In the genomic region with DNA sequence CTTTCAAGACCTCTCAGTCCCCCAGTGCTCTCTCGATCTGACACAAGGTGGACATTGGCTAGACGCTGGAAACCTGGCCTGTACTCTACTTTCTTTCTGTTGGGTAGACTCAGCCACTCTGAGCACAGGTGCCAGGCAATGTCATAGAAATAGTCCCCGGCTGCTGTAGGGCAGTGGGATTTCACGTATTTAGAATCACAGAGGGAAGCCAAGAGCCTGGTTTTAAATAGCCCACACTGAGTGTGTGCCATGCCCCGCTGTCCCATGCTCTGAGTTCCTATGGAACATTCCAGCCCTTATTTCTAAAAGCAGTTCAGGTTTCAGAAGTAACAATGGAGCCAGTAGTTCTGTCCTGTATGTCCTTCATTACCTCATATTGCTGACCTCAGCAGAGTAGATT, we compare ENCODE assay signal across 19 mouse cellular contexts. TPM values are rescaled to one million over a fixed set of nuclear protein-coding genes. Genes with fewer than 3 reads are reported as not detected.
DNase-seq lines count a peak whose midpoint lies in the region; ATAC-seq and TF ChIP-seq lines count a peak whose summit lies in the region.
"Had no signal": no experiment of that assay in that cellular context is flagged by ENCODE, and none has a peak within 500 bp of the region (broad histone marks: within the 10 kb centered on the region; RNA-seq: fewer than 3 reads in every experiment).

No protein-coding gene starts in this region.

- 0 out of 2 replicates have a peak overlapping the region, but pooled peaks have one; percentile 57 for H3K4me2 ChIP-seq in hindbrain, embryonic 14.5 days (replicated peaks)
- no peak overlapping the region for H3K4me2 ChIP-seq in hindbrain, embryonic 11.5 days (replicated peaks; ENCODE audit: low read depth, low read length)
- H3K4me2 ChIP-seq in CH12.LX (ENCODE audit: insufficient read depth, low read depth, poor library complexity, severe bottlenecking): 0 out of 2 replicates have a peak overlapping the region, but pooled peaks have one; percentile 36
- H3K4me2 ChIP-seq: forebrain, embryonic 15.5 days; liver, embryonic 11.5 days; lung, embryonic 14.5 days; midbrain, embryonic 12.5 days had no signal

- no peak for TF ChIP-seq RAD21 in CH12.LX (IDR thresholded peaks at IDR 0.05; ENCODE audit: low read depth, low read length)

- no peaks in the 10 kb centered on the region for H3K36me3 ChIP-seq in hindbrain, embryonic 14.5 days (replicated peaks; ENCODE audit: control insufficient read depth, insufficient read depth)
- H3K36me3 ChIP-seq in hindbrain, embryonic 11.5 days (ENCODE audit: control insufficient read depth, insufficient read depth, low read length): no peaks in the 10 kb centered on the region
- H3K36me3 ChIP-seq in CH12.LX (replicated peaks in 1 of 2; ENCODE audit: control insufficient read depth in 1 of 2, insufficient read depth in 1 of 2, low read length in 1 of 2): no peaks in the 10 kb centered on the region
- H3K36me3 ChIP-seq: forebrain, embryonic 15.5 days; G1E; limb, embryonic 10.5 days; midbrain, embryonic 12.5 days had no signal

- no peak for TF ChIP-seq POLR2A in CH12.LX (IDR thresholded peaks at IDR 0.05; ENCODE audit: low read depth, low read length)

- peak; percentile 20 for DNase-seq in gastrocnemius, adult 18-20 months (ENCODE audit: low spot score)
- DNase-seq in gastrocnemius, postnatal 4 days (ENCODE audit: low spot score in 2 of 2): no peak
- DNase-seq in hindbrain, embryonic 14.5 days (ENCODE audit: low spot score): no peak
- DNase-seq in hindbrain, embryonic 11.5 days (ENCODE audit: low spot score): no peak
- no peak for DNase-seq in CH12.LX (ENCODE audit: extremely low read depth)
- peak; percentile 33 for DNase-seq in brain, adult 2 months (ENCODE audit: low read depth, low spot score)
- no peak for DNase-seq in adrenal gland, postnatal 10 days
- DNase-seq: lung, embryonic 14.5 days; thymus, postnatal 36 days had no signal

- no peaks in the 10 kb centered on the region for H3K27me3 ChIP-seq in hindbrain, embryonic 14.5 days (ENCODE audit: control insufficient read depth, insufficient read depth, low read length)
- H3K27me3 ChIP-seq in hindbrain, embryonic 11.5 days (ENCODE audit: control insufficient read depth, insufficient read depth, low read length): no peaks in the 10 kb centered on the region
- H3K27me3 ChIP-seq in CH12.LX (replicated peaks): no peaks in the 10 kb centered on the region
- H3K27me3 ChIP-seq: forebrain, embryonic 15.5 days had no signal

- no peak overlapping the region for H3K4me3 ChIP-seq in hindbrain, embryonic 14.5 days (replicated peaks; ENCODE audit: low read length)
- no peak overlapping the region for H3K4me3 ChIP-seq in hindbrain, embryonic 11.5 days (ENCODE audit: low read depth, low read length)
- no peak overlapping the region for H3K4me3 ChIP-seq in CH12.LX (replicated peaks in 1 of 3; ENCODE audit: low read depth in 2 of 3, low read length in 2 of 3, poor library complexity in 1 of 3)
- H3K4me3 ChIP-seq: erythroblast, embryonic 14.5 days; forebrain, embryonic 15.5 days; limb, embryonic 10.5 days; midbrain, embryonic 12.5 days had no signal

- ATAC-seq in hindbrain, embryonic 14.5 days (ENCODE audit: low FRiP score): no peak
- ATAC-seq in hindbrain, embryonic 11.5 days (ENCODE audit: low FRiP score): no peak
- ATAC-seq: forebrain, embryonic 15.5 days; intestine, postnatal 0 days had no signal

- in situ Hi-C loops in CH12.LX (cut with MboI; ENCODE audit: low pct_ligation_motif_present, low pct_unique_long_range_greater_than_20kb, low sequenced_read_pairs): no loop called here

- H3K4me1 ChIP-seq in hindbrain, embryonic 14.5 days (replicated peaks; ENCODE audit: control insufficient read depth, insufficient read depth, low read length): peaks cover 11% of the 10 kb centered on the region
- H3K4me1 ChIP-seq in hindbrain, embryonic 11.5 days (replicated peaks; ENCODE audit: control insufficient read depth, insufficient read depth, low read length): no peaks in the 10 kb centered on the region
- peaks cover 0 to 21% of the 10 kb centered on the region in 2 experiments; a peak in 2 of 4 replicates for H3K4me1 ChIP-seq in CH12.LX (ENCODE audit: control insufficient read depth in 1 of 2, insufficient read depth in 2 of 2)

- H3K79me2 ChIP-seq in CH12.LX (replicated peaks; ENCODE audit: control insufficient read depth, extremely low read depth, insufficient read depth, poor library complexity, severe bottlenecking): no peaks in the 10 kb centered on the region

- 88% methylated on average over 5 of the region's 5 CpGs for WGBS in hindbrain, embryonic 14.5 days
- WGBS in hindbrain, embryonic 11.5 days: 81% methylated on average over 5 of the region's 5 CpGs

- H3K9me3 ChIP-seq in hindbrain, embryonic 14.5 days (ENCODE audit: control insufficient read depth, low read length): no peaks in the 10 kb centered on the region
- H3K9me3 ChIP-seq in hindbrain, embryonic 11.5 days (ENCODE audit: control insufficient read depth, low read length): no peaks in the 10 kb centered on the region
- H3K9me3 ChIP-seq in CH12.LX (replicated peaks; ENCODE audit: low read length): no peaks in the 10 kb centered on the region
- H3K9me3 ChIP-seq: forebrain, embryonic 15.5 days; G1E; limb, embryonic 10.5 days; midbrain, embryonic 12.5 days had no signal

- TF ChIP-seq CTCF in CH12.LX (conservative IDR thresholded peaks at IDR 0.05 in 1 of 2, IDR thresholded peaks at IDR 0.05 in 1 of 2; ENCODE audit: low read depth in 2 of 2, low read length in 2 of 2): no peak

- no peak overlapping the region for H3K27ac ChIP-seq in hindbrain, embryonic 14.5 days
- no peak overlapping the region for H3K27ac ChIP-seq in hindbrain, embryonic 11.5 days (ENCODE audit: low read depth, low read length)
- no peak overlapping the region for H3K27ac ChIP-seq in CH12.LX (ENCODE audit: insufficient read depth, low read depth)
- H3K27ac ChIP-seq: forebrain, embryonic 15.5 days; limb, embryonic 10.5 days; macrophage; midbrain, embryonic 12.5 days had no signal

- H3K9ac ChIP-seq in hindbrain, embryonic 14.5 days: no peak overlapping the region
- H3K9ac ChIP-seq in hindbrain, embryonic 11.5 days (ENCODE audit: low read depth, low read length): no peak overlapping the region
- H3K9ac ChIP-seq in CH12.LX (ENCODE audit: insufficient read depth, low read depth): no peak overlapping the region
- H3K9ac ChIP-seq: forebrain, embryonic 15.5 days; lung, embryonic 14.5 days; midbrain, embryonic 12.5 days had no signal

- TF ChIP-seq EP300 in CH12.LX (IDR thresholded peaks at IDR 0.05; ENCODE audit: low read length): no peak

- dilution Hi-C loops in CH12.LX (cut with MboI; ENCODE audit: extremely low pct_ligation_motif_present, extremely low pct_unique_long_range_greater_than_20kb, low sequenced_read_pairs): no loop called here

TF ChIP-seq in CH12.LX, 34 proteins besides CTCF, POLR2A, EP300 and RAD21:
- no peak for TF ChIP-seq ZNF384 (IDR thresholded peaks at IDR 0.05; ENCODE audit: low read depth, low read length)
- no peak for TF ChIP-seq CHD2 (IDR thresholded peaks at IDR 0.05; ENCODE audit: low read length)
- TF ChIP-seq ZC3H11A (IDR thresholded peaks at IDR 0.05; ENCODE audit: low read depth, low read length): no peak
- TF ChIP-seq ETS1 (conservative IDR thresholded peaks at IDR 0.05; ENCODE audit: low read depth, low read length): no peak
- no peak for TF ChIP-seq RCOR1 (conservative IDR thresholded peaks at IDR 0.05; ENCODE audit: low read depth, low read length)
- TF ChIP-seq MAFK (IDR thresholded peaks at IDR 0.05; ENCODE audit: insufficient replicate concordance, low read length): no peak; the same call in 1 of the 2 replicates
- no peak for TF ChIP-seq SMC3 (IDR thresholded peaks at IDR 0.05; ENCODE audit: low read depth, low read length)
- TF ChIP-seq TBP (conservative IDR thresholded peaks at IDR 0.05; ENCODE audit: low read depth, low read length): no peak
- TF ChIP-seq USF2 (conservative IDR thresholded peaks at IDR 0.05; ENCODE audit: low read depth, low read length): no peak
- no peak for TF ChIP-seq JUND (conservative IDR thresholded peaks at IDR 0.05; ENCODE audit: low read depth, low read length)
- TF ChIP-seq UBTF (IDR thresholded peaks at IDR 0.05; ENCODE audit: low read depth, low read length): no peak
- TF ChIP-seq JUN (IDR thresholded peaks at IDR 0.05; ENCODE audit: insufficient read depth, low read depth, low read length): no peak
- TF ChIP-seq MEF2A (IDR thresholded peaks at IDR 0.05; ENCODE audit: borderline replicate concordance, low read depth, low read length): no peak
- TF ChIP-seq TCF12 (IDR thresholded peaks at IDR 0.05; ENCODE audit: low read depth, low read length): no peak
- TF ChIP-seq NELFE (IDR thresholded peaks at IDR 0.05; ENCODE audit: low read depth, low read length): no peak
- no peak for TF ChIP-seq ZKSCAN1 (IDR thresholded peaks at IDR 0.05; ENCODE audit: borderline replicate concordance, low read depth, low read length)

RNA-seq across cellular contexts. Expression of a gene that starts 3.1 kb away (rescaled TPM):
- 1 to 10 TPM; 4.3 to 6.8 TPM for total RNA-seq in gastrocnemius, adult 18-20 months (2021)
- total RNA-seq in gastrocnemius, postnatal 4 days (2021): 1 to 10 TPM; 3.3 to 3.8 TPM
- 22.2 TPM in 2 replicates for polyA plus RNA-seq in hindbrain, embryonic 14.5 days (2014; fragmentation: Nextera tagmentation; extraction: Ambion mirVana)
- polyA plus RNA-seq in hindbrain, embryonic 11.5 days (2014; fragmentation: Nextera tagmentation; extraction: Ambion mirVana): 2.1 TPM in 2 replicates
- total RNA-seq in CH12.LX (2012; rRNA removed) (0.04 TPM in 1 of 2 replicates, not detected in the other), CH12.LX (2014; rRNA removed) (0.11 and 0.20 TPM in 2 replicates)
- 0.30 TPM in 1 of 2 replicates, not detected in the other for polyA plus RNA-seq in CH12.LX (2012; ENCODE audit: insufficient read length, low read depth)
- 1 to 10 TPM; 3.2 to 5.8 TPM for total RNA-seq in adrenal gland, postnatal 10 days (2021)
- total RNA-seq: neutrophil, adult 5-6 weeks had no signal
- polyA plus RNA-seq: erythroblast, embryonic 14.5 days; G1E; lung, embryonic 14.5 days; macrophage; small intestine, adult 2 months had no signal

RNA-seq across cellular contexts. Expression of a gene that starts 43.5 kb away (rescaled TPM):
- total RNA-seq in gastrocnemius, adult 18-20 months (2021): 10 to 100 TPM; 11.6 to 12.1 TPM
- total RNA-seq in gastrocnemius, postnatal 4 days (2021): 10 to 100 TPM; 11.3 to 13.2 TPM
- polyA plus RNA-seq in hindbrain, embryonic 14.5 days (2014; fragmentation: Nextera tagmentation; extraction: Ambion mirVana): 33.5 and 34.5 TPM in 2 replicates
- 47.2 and 54.0 TPM in 2 replicates for polyA plus RNA-seq in hindbrain, embryonic 11.5 days (2014; fragmentation: Nextera tagmentation; extraction: Ambion mirVana)
- 21.1 and 22.2 TPM in 2 replicates for total RNA-seq in CH12.LX (2012; rRNA removed)
- total RNA-seq in CH12.LX (2014; rRNA removed): 21.6 and 24.9 TPM in 2 replicates
- 50.4 and 60.5 TPM in 2 replicates for polyA plus RNA-seq in CH12.LX (2012; ENCODE audit: insufficient read length, low read depth)
- 10 to 100 TPM; 13.4 to 18.8 TPM for total RNA-seq in adrenal gland, postnatal 10 days (2021)

Comparison
In these comparisons a context has a peak if more than half of its experiments do, and no peak if none do; other contexts are left out.
1. DNase-seq: peak in gastrocnemius, adult 18-20 months (single experiment) and brain, adult 2 months (single experiment); none in gastrocnemius, postnatal 4 days (0 of 2), hindbrain, embryonic 14.5 days (single experiment), hindbrain, embryonic 11.5 days (single experiment), CH12.LX (single experiment) and adrenal gland, postnatal 10 days (single experiment).